Comparison of ENCODE assay signal across 14 mouse cellular contexts in genomic region chr5:100751655-100752054, GRCm38 (mm10). TPM values are rescaled to one million over a fixed set of nuclear protein-coding genes. Genes with fewer than 3 reads are reported as not detected.
DNase-seq lines count a peak whose midpoint lies in the region; ATAC-seq and TF ChIP-seq lines count a peak whose summit lies in the region.
"Had no signal": no experiment of that assay in that cellular context is flagged by ENCODE, and none has a peak within 500 bp of the region (broad histone marks: within the 10 kb centered on the region; RNA-seq: fewer than 3 reads in every experiment).

No protein-coding gene starts in this region.

- no peak for TF ChIP-seq CTCF in left cerebral cortex, adult 2 months (IDR thresholded peaks at IDR 0.05)

- H3K27me3 ChIP-seq in midbrain, embryonic 10.5 days (ENCODE audit: low read depth, poor library complexity, severe bottlenecking), result no peaks in the 10 kb centered on the region
- no peaks in the 10 kb centered on the region for H3K27me3 ChIP-seq in midbrain, embryonic 16.5 days (ENCODE audit: control insufficient read depth, insufficient read depth, low read depth, low read length)
- no peaks in the 10 kb centered on the region for H3K27me3 ChIP-seq in embryonic facial prominence, embryonic 12.5 days
- H3K27me3 ChIP-seq: stomach, embryonic 15.5 days had no signal

- H3K4me2 ChIP-seq in midbrain, embryonic 16.5 days (ENCODE audit: low read length), result no peak overlapping the region
- no peak overlapping the region for H3K4me2 ChIP-seq in embryonic facial prominence, embryonic 12.5 days (replicated peaks)
- H3K4me2 ChIP-seq: stomach, embryonic 15.5 days had no signal

- H3K27ac ChIP-seq in midbrain, embryonic 10.5 days (replicated peaks), result 0 out of 2 replicates have a peak overlapping the region, but pooled peaks have one; percentile 2
- H3K27ac ChIP-seq in midbrain, embryonic 16.5 days (ENCODE audit: low read length), result no peak overlapping the region
- H3K27ac ChIP-seq in embryonic facial prominence, embryonic 12.5 days, result no peak overlapping the region
- no peak overlapping the region for H3K27ac ChIP-seq in left cerebral cortex, adult 2 months
- H3K27ac ChIP-seq: heart, embryonic 10.5 days; stomach, embryonic 15.5 days had no signal

- no peak overlapping the region for H3K4me3 ChIP-seq in midbrain, embryonic 10.5 days
- no peak overlapping the region for H3K4me3 ChIP-seq in midbrain, embryonic 16.5 days (ENCODE audit: low read depth, low read length)
- H3K4me3 ChIP-seq in embryonic facial prominence, embryonic 12.5 days, result no peak overlapping the region
- no peak overlapping the region for H3K4me3 ChIP-seq in left cerebral cortex, adult 2 months
- H3K4me3 ChIP-seq: heart, embryonic 10.5 days; stomach, embryonic 15.5 days had no signal

- H3K4me1 ChIP-seq in midbrain, embryonic 10.5 days, result peaks cover 10% of the 10 kb centered on the region
- H3K4me1 ChIP-seq in midbrain, embryonic 16.5 days (ENCODE audit: control insufficient read depth, insufficient read depth, low read length), result no peaks in the 10 kb centered on the region
- no peaks in the 10 kb centered on the region for H3K4me1 ChIP-seq in embryonic facial prominence, embryonic 12.5 days
- H3K4me1 ChIP-seq: stomach, embryonic 15.5 days had no signal

- intact Hi-C loops in left cerebral cortex, adult 2 months (cut with DNase I), result no loop called here

- 79% methylated on average over 4 of the region's 4 CpGs for WGBS in midbrain, embryonic 10.5 days
- 40% methylated on average over 4 of the region's 4 CpGs for WGBS in midbrain, embryonic 16.5 days
- WGBS in embryonic facial prominence, embryonic 12.5 days, result 75% methylated on average over 4 of the region's 4 CpGs

- peaks cover 3% of the 10 kb centered on the region; the same call in 1 of the 2 replicates for H3K9me3 ChIP-seq in midbrain, embryonic 10.5 days (replicated peaks)
- no peaks in the 10 kb centered on the region for H3K9me3 ChIP-seq in midbrain, embryonic 16.5 days (replicated peaks; ENCODE audit: control insufficient read depth, low read length, poor library complexity, severe bottlenecking)
- H3K9me3 ChIP-seq in embryonic facial prominence, embryonic 12.5 days, result no peaks in the 10 kb centered on the region
- H3K9me3 ChIP-seq: G1E; heart, embryonic 10.5 days; stomach, embryonic 15.5 days had no signal

- H3K36me3 ChIP-seq in midbrain, embryonic 10.5 days, result no peaks in the 10 kb centered on the region
- no peaks in the 10 kb centered on the region for H3K36me3 ChIP-seq in midbrain, embryonic 16.5 days (ENCODE audit: control insufficient read depth, insufficient read depth, low read length)
- H3K36me3 ChIP-seq in embryonic facial prominence, embryonic 12.5 days, result no peaks in the 10 kb centered on the region
- H3K36me3 ChIP-seq: G1E; heart, embryonic 10.5 days; stomach, embryonic 15.5 days had no signal

- no peak for DNase-seq in midbrain, embryonic 10.5 days (ENCODE audit: low spot score)
- peak; percentile 42 for DNase-seq in mesoderm, embryonic 11.5 days (ENCODE audit: low read depth, low spot score)
- peak; percentile 54 for DNase-seq in thymus, postnatal 14 days
- no peak for DNase-seq in right cerebral cortex, postnatal 25 days
- DNase-seq in left cerebral cortex, adult 2 months (ENCODE audit: extremely low spot score in 1 of 2, low spot score in 2 of 2), result no peak
- DNase-seq: cerebellum, postnatal 25 days; liver; lung, postnatal 36 days had no signal

- ATAC-seq in midbrain, embryonic 16.5 days, result no peak
- ATAC-seq in embryonic facial prominence, embryonic 12.5 days (ENCODE audit: insufficient number of reproducible peaks, insufficient read depth, low FRiP score, low TSS enrichment), result 0 out of 2 replicates have a peak, but pooled peaks have one; percentile 28
- ATAC-seq: inflammation-experienced regulatory T-cells, adult 6 months had no signal

- no peak overlapping the region for H3K9ac ChIP-seq in midbrain, embryonic 16.5 days (ENCODE audit: low read depth, low read length)
- H3K9ac ChIP-seq in embryonic facial prominence, embryonic 12.5 days, result no peak overlapping the region
- H3K9ac ChIP-seq: stomach, embryonic 15.5 days had no signal

RNA-seq across cellular contexts. Expression of gene Hpse, which starts 32.1 kb away (rescaled TPM):
- 1.2 TPM in 2 replicates for polyA plus RNA-seq in midbrain, embryonic 10.5 days (2016; fragmentation: Nextera tagmentation; extraction: Ambion mirVana)
- 0.24 and 0.27 TPM in 2 replicates for polyA plus RNA-seq in midbrain, embryonic 16.5 days (2015; fragmentation: Nextera tagmentation; extraction: Ambion mirVana)
- 2.6 and 3.1 TPM in 2 replicates for polyA plus RNA-seq in embryonic facial prominence, embryonic 12.5 days (2016; fragmentation: Nextera tagmentation; extraction: Ambion mirVana)
- total RNA-seq in left cerebral cortex, adult 2 months (2021), result 1 to 10 TPM; 1.9 to 2.4 TPM
- total RNA-seq: G1E had no signal
- polyA plus RNA-seq: G1E had no signal

RNA-seq across cellular contexts. Expression of gene Helq, which starts 46.7 kb away (rescaled TPM):
- 23.7 and 24.6 TPM in 2 replicates for polyA plus RNA-seq in midbrain, embryonic 10.5 days (2016; fragmentation: Nextera tagmentation; extraction: Ambion mirVana)
- polyA plus RNA-seq in midbrain, embryonic 16.5 days (2015; fragmentation: Nextera tagmentation; extraction: Ambion mirVana), result 20.6 and 24.3 TPM in 2 replicates
- polyA plus RNA-seq in embryonic facial prominence, embryonic 12.5 days (2016; fragmentation: Nextera tagmentation; extraction: Ambion mirVana), result 23.6 and 25.4 TPM in 2 replicates
- total RNA-seq in left cerebral cortex, adult 2 months (2021), result 10 to 100 TPM; 18.4 to 22.1 TPM

RNA-seq across cellular contexts. Expression of gene Mrps18c, which starts 46.8 kb away (rescaled TPM):
- polyA plus RNA-seq in midbrain, embryonic 10.5 days (2016; fragmentation: Nextera tagmentation; extraction: Ambion mirVana), result 198 and 202 TPM in 2 replicates
- 137 and 143 TPM in 2 replicates for polyA plus RNA-seq in midbrain, embryonic 16.5 days (2015; fragmentation: Nextera tagmentation; extraction: Ambion mirVana)
- polyA plus RNA-seq in embryonic facial prominence, embryonic 12.5 days (2016; fragmentation: Nextera tagmentation; extraction: Ambion mirVana), result 173 and 186 TPM in 2 replicates
- 10 to 100 TPM; 52.0 to 57.7 TPM for total RNA-seq in left cerebral cortex, adult 2 months (2021)

Comparison
In these comparisons a context has a peak if more than half of its experiments do, and no peak if none do; other contexts are left out.
1. DNase-seq: peak in mesoderm, embryonic 11.5 days (single experiment) and thymus, postnatal 14 days (single experiment); none in midbrain, embryonic 10.5 days (single experiment), right cerebral cortex, postnatal 25 days (single experiment) and left cerebral cortex, adult 2 months (0 of 2).